Mouse (Mus musculus): ENCODE data around the gene Ccdc157. TPM values are rescaled to one million over a fixed set of nuclear protein-coding genes. Genes with fewer than 3 reads are reported as not detected.

Gene Ccdc157
- total RNA-seq, 2 experiments from 2014 or later: 14.0 to 16.5 TPM

Small RNA genes lying within 50 kb of the gene (microRNA-seq; reads per million reads assigned to microRNA genes)
- gene Mir3060: 2.7 to 4.5 reads per million in 2 experiments

Other genes starting within 250 kb of the Ccdc157 start
- 10 to 100 TPM; 24.1 to 26.1 TPM for gene Slc35e4, start 245.6 kb downstream of the Ccdc157 start, total RNA-seq (2021)
- 10 to 100 TPM; 15.9 to 18.4 TPM for gene Tcn2, start 228.1 kb downstream of the Ccdc157 start, total RNA-seq (2021)
- 10 to 100 TPM; 35.5 to 40.4 TPM for gene Pes1, start 196.3 kb downstream of the Ccdc157 start, total RNA-seq (2021)
- not detected for gene 4930556J24Rik, start 183.5 kb downstream of the Ccdc157 start, total RNA-seq (2021)
- 10 to 100 TPM; 10.8 to 18.5 TPM for gene Gal3st1, start 176.7 kb downstream of the Ccdc157 start, total RNA-seq (2021)
- gene Sec14l4, start 128.8 kb downstream of the Ccdc157 start, total RNA-seq (2021): under 1 TPM; 0.22 to 0.40 TPM
- gene Sec14l3, start 95.5 kb downstream of the Ccdc157 start, total RNA-seq (2021): 1 to 10 TPM; 2.0 to 2.1 TPM
- 100 to 1,000 TPM; 103 to 106 TPM for gene Mtfp1, start 64.8 kb downstream of the Ccdc157 start, total RNA-seq (2021)
- gene Sec14l2, start 36.9 kb downstream of the Ccdc157 start, total RNA-seq (2021): 10 to 100 TPM; 24.5 to 25.9 TPM
- gene Rnf215, start 25.1 kb downstream of the Ccdc157 start, total RNA-seq (2021): 10 to 100 TPM; 35.2 to 38.0 TPM
- 10 to 100 TPM; 68.8 to 78.6 TPM for gene Sf3a1, start 57 bp upstream of the Ccdc157 start, total RNA-seq (2021)
- gene Tbc1d10a, start 26.5 kb upstream of the Ccdc157 start, total RNA-seq (2021): 10 to 100 TPM; 32.9 to 33.2 TPM
- gene Castor1, start 57.9 kb upstream of the Ccdc157 start, total RNA-seq (2021): 1 to 10 TPM; 4.3 to 4.9 TPM
- gene Osm, start 76.1 kb upstream of the Ccdc157 start, total RNA-seq (2021): not detected
- under 1 TPM; 0.15 to 0.59 TPM for gene Lif, start 97.3 kb upstream of the Ccdc157 start, total RNA-seq (2021)